Mouse (Mus musculus) heart, postnatal 0 days (tissue): ENCODE data around the gene Cers3. TPM values are rescaled to one million over a fixed set of nuclear protein-coding genes. Genes with fewer than 3 reads are reported as not detected.

ENCODE experiments used
- ATAC-seq: fragments of 200-750 bp; cut with Nextera tagmentation; 2 replicates; pipeline ENCODE4 v1.8.0; 2017; ENCODE audit warnings: low read depth, moderate number of reproducible peaks, moderate library complexity; ENCODE audit not compliant: insufficient read depth
- DNase-seq: peaks from one replicate; pipeline ENCODE4 v3.0.0-alpha.2; 2016; ENCODE audit warnings: low spot score
- H3K27ac ChIP-seq: fragments of 300-500 bp; sonication (generic); 2 replicates; pipeline ENCODE4 v1.5.1; 2014; ENCODE audit warnings: low read depth, mild to moderate bottlenecking
- H3K27me3 ChIP-seq: fragments of 300-500 bp; sonication (generic); 2 replicates; pipeline ENCODE4 v1.6.1; 2014; ENCODE audit warnings: low read length, mixed read lengths; ENCODE audit not compliant: control insufficient read depth, insufficient read depth
- H3K36me3 ChIP-seq: fragments of 300-500 bp; sonication (generic); replicated peaks from 2 replicates; pipeline ENCODE4 v1.6.1; 2014; ENCODE audit warnings: low read length, mixed read lengths; ENCODE audit not compliant: control insufficient read depth, insufficient read depth
- H3K4me1 ChIP-seq: fragments of 300-500 bp; sonication (generic); 2 replicates; pipeline ENCODE4 v1.6.1; 2014; ENCODE audit warnings: antibody characterized with exemption; ENCODE audit not compliant: control insufficient read depth, insufficient read depth
- H3K4me2 ChIP-seq: fragments of 300-500 bp; sonication (generic); 2 replicates; pipeline ENCODE4 v1.6.1; 2014; ENCODE audit warnings: low read depth, mild to moderate bottlenecking, low read length, moderate library complexity
- H3K4me3 ChIP-seq: fragments of 300-500 bp; sonication (generic); 2 replicates; pipeline ENCODE4 v1.5.1; 2014; ENCODE audit warnings: low read depth, low read length
- H3K9ac ChIP-seq: fragments of 300-500 bp; sonication (generic); replicated peaks from 2 replicates; pipeline ENCODE4 v1.6.1; 2014; ENCODE audit warnings: low read depth, low read length, mixed read lengths
- H3K9me3 ChIP-seq: fragments of 300-500 bp; sonication (generic); replicated peaks from 2 replicates; pipeline ENCODE4 v1.6.1; 2016; ENCODE audit warnings: low read length; ENCODE audit not compliant: control insufficient read depth
- CTCF ChIP-seq: IDR thresholded peaks from 2 replicates; pipeline ENCODE4 v1.5.1; 2016; ENCODE audit warnings: antibody characterized with exemption, control low read depth, low read depth
- EP300 ChIP-seq: IDR thresholded peaks from 2 replicates; pipeline ENCODE4 v1.6.1; 2016; ENCODE audit warnings: antibody characterized with exemption, low read depth
- WGBS: fragments of 180-500 bp; shearing (Covaris S2); extraction: QIAGEN DNeasy Blood & Tissue Kit; methylation state at CpG from one replicate; pipeline ENCODE4 v1.1.7; 2014; 5-methylcytosine and 5-hydroxymethylcytosine counted together
- polyA plus RNA-seq: library from polyadenylated mRNA; unstranded; fragments of >200 nt; fragmentation: Nextera tagmentation; extraction: Ambion mirVana; gene quantifications from 2 replicates; pipeline ENCODE4 v1.2.1, GENCODE M21; 2015
- total RNA-seq: library from RNA; depleted of rRNA; stranded (reverse); fragments of >200 nt; gene quantifications from 2 replicates; pipeline ENCODE4 v1.2.3, GENCODE M21; 2014; ENCODE audit warnings: low replicate concordance

The Cers3 gene
- total and polyA plus RNA-seq, 2 experiments from 2014 or later, result 0.19 to 9.5 TPM

GRCm38 (mm10) chr7:66849316-66849715 lies 106.0 kb downstream of the Cers3 start:
- Histone ChIP-seq H3K9ac (no peak overlapping the region), H3K27me3 (no peaks in the 10 kb centered on the region), H3K36me3 (no peaks in the 10 kb centered on the region), H3K4me2 (no peak overlapping the region), H3K4me3 (no peak overlapping the region), H3K9me3 (no peaks in the 10 kb centered on the region), H3K4me1 (no peaks in the 10 kb centered on the region), H3K27ac (no peak overlapping the region)
- 96% methylated on average over 6 of the region's 6 CpGs for WGBS
- TF ChIP-seq CTCF (no peak), EP300 (no peak)
- DNase-seq (no peak), ATAC-seq (no peak)

- Histone ChIP-seq H3K27ac (no peak overlapping the region), H3K4me2 (no peak overlapping the region), H3K27me3 (no peaks in the 10 kb centered on the region), H3K4me1 (no peaks in the 10 kb centered on the region), H3K9ac (no peak overlapping the region), H3K9me3 (no peaks in the 10 kb centered on the region), H3K4me3 (no peak overlapping the region), H3K36me3 (no peaks in the 10 kb centered on the region)
- ATAC-seq (no peak), DNase-seq (no peak)
- 63% methylated on average over 3 of the region's 3 CpGs for WGBS
- no peak for TF ChIP-seq CTCF
- TF ChIP-seq EP300, result no peak
These were observed 108.9 kb downstream of the Cers3 start for GRCm38 (mm10) chr7:66852164-66852563.

GRCm38 (mm10) chr7:66857610-66858009 lies 114.3 kb downstream of the Cers3 start:
- no peak for ATAC-seq
- Histone ChIP-seq H3K36me3 (no peaks in the 10 kb centered on the region), H3K4me1 (no peaks in the 10 kb centered on the region), H3K4me3 (no peak overlapping the region), H3K4me2 (no peak overlapping the region), H3K9ac (no peak overlapping the region), H3K9me3 (no peaks in the 10 kb centered on the region), H3K27me3 (no peaks in the 10 kb centered on the region), H3K27ac (no peak overlapping the region)
- no peak for TF ChIP-seq CTCF
- TF ChIP-seq EP300, result no peak
- WGBS, result 73% methylated on average over 1 of the region's 1 CpGs
- DNase-seq, result no peak

GRCm38 (mm10) chr7:66858247-66859075 lies 115.2 kb downstream of the Cers3 start:
- no peak overlapping the region for H3K27ac ChIP-seq
- H3K4me2 ChIP-seq, result no peak overlapping the region
- WGBS, result 81% methylated on average over 12 of the region's 12 CpGs
- no peaks in the 10 kb centered on the region for H3K36me3 ChIP-seq
- H3K4me3 ChIP-seq, result no peak overlapping the region
- ATAC-seq (no peak), DNase-seq (no peak)
- H3K9me3 ChIP-seq, result no peaks in the 10 kb centered on the region
- H3K4me1 ChIP-seq, result no peaks in the 10 kb centered on the region
- H3K27me3 ChIP-seq, result no peaks in the 10 kb centered on the region
- no peak overlapping the region for H3K9ac ChIP-seq
- TF ChIP-seq EP300 (no peak), CTCF (no peak)

- no peak overlapping the region for H3K4me3 ChIP-seq
- H3K4me2 ChIP-seq, result no peak overlapping the region
- TF ChIP-seq CTCF (no peak), EP300 (no peak)
- H3K4me1 ChIP-seq, result no peaks in the 10 kb centered on the region
- H3K9me3 ChIP-seq, result no peaks in the 10 kb centered on the region
- H3K36me3 ChIP-seq, result no peaks in the 10 kb centered on the region
- ATAC-seq (no peak), DNase-seq (no peak)
- no peak overlapping the region for H3K9ac ChIP-seq
- H3K27me3 ChIP-seq, result no peaks in the 10 kb centered on the region
- H3K27ac ChIP-seq, result no peak overlapping the region
- 94% methylated on average over 5 of the region's 5 CpGs for WGBS
These were observed 115.9 kb downstream of the Cers3 start for GRCm38 (mm10) chr7:66859220-66859619.
